ENCODE assay signal across 8 mouse cellular contexts in the genomic region with DNA sequence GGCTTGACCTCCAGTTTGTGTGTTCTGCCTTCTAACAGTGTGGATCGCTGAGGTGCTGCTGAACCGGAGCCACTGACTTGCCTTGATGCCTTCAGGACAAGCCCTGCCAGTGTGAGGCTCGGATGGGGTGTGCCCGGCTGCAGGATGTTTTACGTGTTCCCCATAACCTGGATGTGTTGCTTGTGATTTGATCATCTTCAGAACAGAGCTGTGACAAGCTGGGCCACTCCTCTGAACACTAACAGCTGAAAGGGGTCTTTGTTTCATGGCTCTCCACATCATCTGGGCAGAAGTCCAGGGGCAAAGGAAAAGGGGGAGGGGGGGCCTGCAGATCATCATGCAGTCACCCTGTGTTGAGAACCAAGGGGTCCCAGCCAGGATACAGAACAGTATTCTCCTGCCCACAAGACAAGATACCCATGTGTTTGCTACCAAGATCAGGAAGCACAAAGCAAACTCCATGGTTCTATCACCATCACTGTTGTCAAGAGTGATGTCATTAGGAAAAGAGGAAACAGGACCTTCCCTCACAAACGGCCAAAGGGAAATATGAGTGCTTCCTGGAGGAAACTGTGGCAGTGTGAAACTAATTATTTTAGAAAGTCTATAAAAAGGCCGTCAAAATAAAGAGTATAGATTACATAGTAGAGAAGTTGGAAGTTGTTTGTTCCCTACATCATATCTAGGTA. TPM values are rescaled to one million over a fixed set of nuclear protein-coding genes. Genes with fewer than 3 reads are reported as not detected.
DNase-seq lines count a peak whose midpoint lies in the region; ATAC-seq and TF ChIP-seq lines count a peak whose summit lies in the region.
"Had no signal": no experiment of that assay in that cellular context is flagged by ENCODE, and none has a peak within 500 bp of the region (broad histone marks: within the 10 kb centered on the region; RNA-seq: fewer than 3 reads in every experiment).

No protein-coding gene starts in this region.

- DNase-seq in kidney, adult 8-10 months, result no peak
- DNase-seq in embryonic facial prominence, embryonic 11.5 days (ENCODE audit: low spot score), result peak; percentile 15
- DNase-seq in hindbrain, embryonic 10.5 days (ENCODE audit: low spot score), result peak; percentile 18
- no peak for DNase-seq in left cerebral cortex, adult 2 months (ENCODE audit: extremely low spot score in 1 of 2, low spot score in 2 of 2)
- no peak for DNase-seq in thymus, adult 18-20 months

- intact Hi-C loops in left cerebral cortex, adult 2 months (cut with DNase I), result no loop called here

- H3K27ac ChIP-seq in kidney, embryonic 14.5 days (ENCODE audit: low read depth, low read length), result no peak overlapping the region
- H3K27ac ChIP-seq in embryonic facial prominence, embryonic 11.5 days (replicated peaks; ENCODE audit: low read depth, low read length), result peak overlapping the region; percentile 13
- 0 out of 2 replicates have a peak overlapping the region, but pooled peaks have one; percentile 6 for H3K27ac ChIP-seq in hindbrain, embryonic 10.5 days
- no peak overlapping the region for H3K27ac ChIP-seq in midbrain, embryonic 16.5 days (ENCODE audit: low read length)
- no peak overlapping the region for H3K27ac ChIP-seq in left cerebral cortex, adult 2 months
- H3K27ac ChIP-seq: liver, embryonic 15.5 days had no signal

- H3K36me3 ChIP-seq in kidney, embryonic 14.5 days (ENCODE audit: control insufficient read depth, insufficient read depth, low read length), result no peaks in the 10 kb centered on the region
- H3K36me3 ChIP-seq in embryonic facial prominence, embryonic 11.5 days (replicated peaks; ENCODE audit: control insufficient read depth, insufficient read depth, low read depth, low read length), result no peaks in the 10 kb centered on the region
- H3K36me3 ChIP-seq in hindbrain, embryonic 10.5 days, result no peaks in the 10 kb centered on the region
- H3K36me3 ChIP-seq in midbrain, embryonic 16.5 days (ENCODE audit: control insufficient read depth, insufficient read depth, low read length), result no peaks in the 10 kb centered on the region
- H3K36me3 ChIP-seq: liver, embryonic 15.5 days had no signal

- H3K9me3 ChIP-seq in kidney, embryonic 14.5 days (ENCODE audit: control insufficient read depth, low read length), result no peaks in the 10 kb centered on the region
- H3K9me3 ChIP-seq in embryonic facial prominence, embryonic 11.5 days (replicated peaks; ENCODE audit: control insufficient read depth, low read length), result no peaks in the 10 kb centered on the region
- no peaks in the 10 kb centered on the region for H3K9me3 ChIP-seq in hindbrain, embryonic 10.5 days
- no peaks in the 10 kb centered on the region for H3K9me3 ChIP-seq in midbrain, embryonic 16.5 days (replicated peaks; ENCODE audit: control insufficient read depth, low read length, poor library complexity, severe bottlenecking)
- H3K9me3 ChIP-seq: liver, embryonic 15.5 days had no signal

- WGBS in kidney, embryonic 14.5 days, result 50% methylated on average over 7 of the region's 7 CpGs
- WGBS in embryonic facial prominence, embryonic 11.5 days, result 60% methylated on average over 7 of the region's 7 CpGs
- 68% methylated on average over 7 of the region's 7 CpGs for WGBS in hindbrain, embryonic 10.5 days
- WGBS in midbrain, embryonic 16.5 days, result 71% methylated on average over 7 of the region's 7 CpGs

- peak; percentile 68 for ATAC-seq in kidney, embryonic 14.5 days (ENCODE audit: low FRiP score, low TSS enrichment)
- ATAC-seq in embryonic facial prominence, embryonic 11.5 days (replicated peaks; ENCODE audit: insufficient number of reproducible peaks, low FRiP score, low TSS enrichment, low read depth), result 0 out of 2 replicates have a peak, but pooled peaks have one; percentile 39
- ATAC-seq in midbrain, embryonic 16.5 days, result peak; percentile 56; the same call in 1 of the 2 replicates

- no peak overlapping the region for H3K9ac ChIP-seq in kidney, embryonic 14.5 days (ENCODE audit: low read depth, low read length)
- H3K9ac ChIP-seq in embryonic facial prominence, embryonic 11.5 days (replicated peaks; ENCODE audit: low read length), result no peak overlapping the region
- no peak overlapping the region for H3K9ac ChIP-seq in midbrain, embryonic 16.5 days (ENCODE audit: low read depth, low read length)
- H3K9ac ChIP-seq: liver, embryonic 15.5 days had no signal

- H3K4me1 ChIP-seq in kidney, embryonic 14.5 days (ENCODE audit: control insufficient read depth, insufficient read depth, low read length), result no peaks in the 10 kb centered on the region
- H3K4me1 ChIP-seq in embryonic facial prominence, embryonic 11.5 days (ENCODE audit: control insufficient read depth, insufficient read depth, low read length), result no peaks in the 10 kb centered on the region; the same call in 1 of the 2 replicates
- no peaks in the 10 kb centered on the region for H3K4me1 ChIP-seq in hindbrain, embryonic 10.5 days (replicated peaks)
- H3K4me1 ChIP-seq in midbrain, embryonic 16.5 days (ENCODE audit: control insufficient read depth, insufficient read depth, low read length), result no peaks in the 10 kb centered on the region
- H3K4me1 ChIP-seq: liver, embryonic 15.5 days had no signal

- no peak overlapping the region for H3K4me3 ChIP-seq in kidney, embryonic 14.5 days (ENCODE audit: low read length)
- H3K4me3 ChIP-seq in embryonic facial prominence, embryonic 11.5 days (ENCODE audit: low read depth, low read length), result no peak overlapping the region
- H3K4me3 ChIP-seq in hindbrain, embryonic 10.5 days, result no peak overlapping the region
- no peak overlapping the region for H3K4me3 ChIP-seq in midbrain, embryonic 16.5 days (ENCODE audit: low read depth, low read length)
- H3K4me3 ChIP-seq in left cerebral cortex, adult 2 months, result no peak overlapping the region
- H3K4me3 ChIP-seq: liver, embryonic 15.5 days had no signal

- no peak overlapping the region for H3K4me2 ChIP-seq in kidney, embryonic 14.5 days (replicated peaks; ENCODE audit: low read depth, low read length)
- H3K4me2 ChIP-seq in embryonic facial prominence, embryonic 11.5 days (ENCODE audit: low read depth, low read length), result no peak overlapping the region
- no peak overlapping the region for H3K4me2 ChIP-seq in midbrain, embryonic 16.5 days (ENCODE audit: low read length)
- H3K4me2 ChIP-seq: liver, embryonic 15.5 days had no signal

- H3K27me3 ChIP-seq in kidney, embryonic 14.5 days (ENCODE audit: control insufficient read depth, insufficient read depth, low read length), result no peaks in the 10 kb centered on the region
- H3K27me3 ChIP-seq in embryonic facial prominence, embryonic 11.5 days (ENCODE audit: control insufficient read depth, insufficient read depth, low read length), result no peaks in the 10 kb centered on the region
- H3K27me3 ChIP-seq in hindbrain, embryonic 10.5 days (ENCODE audit: insufficient read depth, poor library complexity, severe bottlenecking), result no peaks in the 10 kb centered on the region
- H3K27me3 ChIP-seq in midbrain, embryonic 16.5 days (ENCODE audit: control insufficient read depth, insufficient read depth, low read depth, low read length), result no peaks in the 10 kb centered on the region
- H3K27me3 ChIP-seq: liver, embryonic 15.5 days had no signal

- TF ChIP-seq CTCF in left cerebral cortex, adult 2 months (IDR thresholded peaks at IDR 0.05), result no peak

RNA-seq across cellular contexts. Expression of a gene that starts 25.9 kb away (rescaled TPM):
- polyA plus RNA-seq in kidney, embryonic 14.5 days (2014; fragmentation: Nextera tagmentation; extraction: Ambion mirVana), result not detected in 2 replicates
- polyA plus RNA-seq in embryonic facial prominence, embryonic 11.5 days (2014; fragmentation: Nextera tagmentation; extraction: Ambion mirVana), result not detected in 2 replicates
- not detected in 2 replicates for polyA plus RNA-seq in hindbrain, embryonic 10.5 days (2016; fragmentation: Nextera tagmentation; extraction: Ambion mirVana)
- 0.09 and 0.10 TPM in 2 replicates for polyA plus RNA-seq in midbrain, embryonic 16.5 days (2015; fragmentation: Nextera tagmentation; extraction: Ambion mirVana)
- not detected for total RNA-seq in left cerebral cortex, adult 2 months (2021)

Comparison
In these comparisons a context has a peak if more than half of its experiments do, and no peak if none do; other contexts are left out.
1. H3K27ac ChIP-seq: peak in embryonic facial prominence, embryonic 11.5 days (single experiment) and hindbrain, embryonic 10.5 days (single experiment); none in kidney, embryonic 14.5 days (single experiment), midbrain, embryonic 16.5 days (single experiment) and left cerebral cortex, adult 2 months (single experiment).
2. DNase-seq: peak in embryonic facial prominence, embryonic 11.5 days (single experiment) and hindbrain, embryonic 10.5 days (single experiment); none in kidney, adult 8-10 months (0 of 2), left cerebral cortex, adult 2 months (0 of 2) and thymus, adult 18-20 months (0 of 2).
3. Peak in every context shown above with its lines, with median percentiles within 50 percentile points of each other: ATAC-seq.